In the genomic region with DNA sequence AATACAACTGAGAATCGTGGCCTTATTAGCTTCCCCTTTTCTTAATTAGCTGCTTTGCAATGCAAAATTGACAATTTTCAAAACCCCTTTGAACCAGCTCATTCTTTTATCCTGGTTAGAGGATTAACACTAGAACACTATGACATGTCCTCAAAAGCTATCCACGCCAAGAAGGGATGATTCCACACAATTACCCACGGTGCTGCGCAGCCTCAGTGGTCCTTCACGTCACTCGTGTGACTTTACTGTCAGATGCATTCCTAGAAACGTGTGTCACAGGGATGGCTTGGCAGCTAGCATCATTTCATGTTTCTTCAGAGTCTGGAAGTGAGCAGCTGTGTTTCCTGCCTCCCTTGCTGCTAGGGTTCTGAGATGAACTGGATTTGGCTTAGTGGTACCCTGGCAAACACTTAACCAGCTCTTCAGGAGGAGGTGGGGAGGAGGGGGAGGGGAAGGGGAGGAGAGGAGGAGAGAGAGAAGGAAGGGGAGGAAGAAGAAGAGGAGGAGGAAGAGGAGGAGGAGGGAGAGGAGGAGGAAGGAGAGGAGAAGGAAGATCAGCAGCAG, we compare ENCODE assay signal across 8 mouse cellular contexts.
DNase-seq lines count a peak whose midpoint lies in the region; ATAC-seq and TF ChIP-seq lines count a peak whose summit lies in the region.

No protein-coding gene starts in this region.

- H3K27me3 ChIP-seq in lung, embryonic 14.5 days (ENCODE audit: insufficient read depth, low read length) = no peaks in the 10 kb centered on the region
- H3K27me3 ChIP-seq in forebrain, postnatal 0 days (ENCODE audit: insufficient read depth, low read length) = no peaks in the 10 kb centered on the region
- H3K27me3 ChIP-seq in limb, embryonic 11.5 days (ENCODE audit: control insufficient read depth, insufficient read depth, low read length) = no peaks in the 10 kb centered on the region
- no peaks in the 10 kb centered on the region for H3K27me3 ChIP-seq in stomach, embryonic 14.5 days (ENCODE audit: control insufficient read depth, insufficient read depth, low read length)

- 73% methylated on average over 7 of the region's 7 CpGs for WGBS in lung, embryonic 14.5 days
- WGBS in forebrain, postnatal 0 days = 18% methylated on average over 7 of the region's 7 CpGs
- 90% methylated on average over 7 of the region's 7 CpGs for WGBS in limb, embryonic 11.5 days
- 86% methylated on average over 7 of the region's 7 CpGs for WGBS in stomach, embryonic 14.5 days

- no peak for TF ChIP-seq CTCF in lung, embryonic 14.5 days (IDR thresholded peaks at IDR 0.05; ENCODE audit: low read depth)
- no peak for TF ChIP-seq CTCF in forebrain, postnatal 0 days (IDR thresholded peaks at IDR 0.05; ENCODE audit: low read depth)

- H3K4me2 ChIP-seq in lung, embryonic 14.5 days = no peak overlapping the region
- no peak overlapping the region for H3K4me2 ChIP-seq in forebrain, postnatal 0 days (ENCODE audit: low read depth)
- peak overlapping the region; percentile 12; the same call in 1 of the 2 replicates for H3K4me2 ChIP-seq in limb, embryonic 11.5 days (ENCODE audit: low read depth, severe bottlenecking)
- H3K4me2 ChIP-seq in stomach, embryonic 14.5 days (replicated peaks; ENCODE audit: low read depth, low read length) = no peak overlapping the region

- H3K4me1 ChIP-seq in lung, embryonic 14.5 days (ENCODE audit: insufficient read depth) = peaks cover 17% of the 10 kb centered on the region
- no peaks in the 10 kb centered on the region; the same call in 1 of the 2 replicates for H3K4me1 ChIP-seq in forebrain, postnatal 0 days (ENCODE audit: insufficient read depth)
- H3K4me1 ChIP-seq in limb, embryonic 11.5 days (ENCODE audit: control insufficient read depth, insufficient read depth, low read length) = peaks cover 18% of the 10 kb centered on the region
- H3K4me1 ChIP-seq in stomach, embryonic 14.5 days (ENCODE audit: control insufficient read depth, insufficient read depth, low read length) = peaks cover 16% of the 10 kb centered on the region; the same call in 1 of the 2 replicates

- H3K36me3 ChIP-seq in lung, embryonic 14.5 days (ENCODE audit: insufficient read depth) = no peaks in the 10 kb centered on the region
- no peaks in the 10 kb centered on the region for H3K36me3 ChIP-seq in forebrain, postnatal 0 days (ENCODE audit: insufficient read depth)
- H3K36me3 ChIP-seq in limb, embryonic 11.5 days (ENCODE audit: control insufficient read depth, insufficient read depth, low read length) = no peaks in the 10 kb centered on the region
- H3K36me3 ChIP-seq in stomach, embryonic 14.5 days (ENCODE audit: control insufficient read depth, insufficient read depth, low read length) = no peaks in the 10 kb centered on the region

- H3K9ac ChIP-seq in lung, embryonic 14.5 days = no peak overlapping the region
- no peak overlapping the region for H3K9ac ChIP-seq in forebrain, postnatal 0 days
- no peak overlapping the region for H3K9ac ChIP-seq in limb, embryonic 11.5 days (ENCODE audit: low read length)
- H3K9ac ChIP-seq in stomach, embryonic 14.5 days (replicated peaks; ENCODE audit: low read depth, low read length) = no peak overlapping the region

- H3K27ac ChIP-seq in lung, embryonic 14.5 days (ENCODE audit: low read depth) = peak overlapping the region; percentile 95
- H3K27ac ChIP-seq in forebrain, postnatal 0 days (ENCODE audit: low read depth, low read length) = no peak overlapping the region
- H3K27ac ChIP-seq in limb, embryonic 11.5 days (replicated peaks; ENCODE audit: low read depth, low read length) = peak overlapping the region; percentile 87
- peak overlapping the region; percentile 90; the same call in 1 of the 2 replicates for H3K27ac ChIP-seq in stomach, embryonic 14.5 days (ENCODE audit: low read length)

- no peak overlapping the region for H3K4me3 ChIP-seq in lung, embryonic 14.5 days (ENCODE audit: low read depth, low read length)
- no peak overlapping the region for H3K4me3 ChIP-seq in forebrain, postnatal 0 days (ENCODE audit: low read depth, low read length)
- H3K4me3 ChIP-seq in limb, embryonic 11.5 days (ENCODE audit: low read depth, low read length) = no peak overlapping the region
- H3K4me3 ChIP-seq in stomach, embryonic 14.5 days (ENCODE audit: low read depth, low read length) = no peak overlapping the region

- peak; percentile 27 for DNase-seq in lung, embryonic 14.5 days
- no peak for DNase-seq in lung, postnatal 25 days (ENCODE audit: low spot score)
- DNase-seq in forebrain, postnatal 0 days = peak; percentile 22
- DNase-seq in limb, embryonic 11.5 days (ENCODE audit: low spot score) = no peak
- no peak for DNase-seq in urinary bladder, postnatal 14 days (ENCODE audit: low spot score)
- no peak for DNase-seq in frontal cortex, postnatal 25 days (ENCODE audit: low spot score in 2 of 2)
- no peak for DNase-seq in layer of hippocampus, adult 8-10 months (ENCODE audit: low spot score in 2 of 2)

- no peaks in the 10 kb centered on the region for H3K9me3 ChIP-seq in lung, embryonic 14.5 days (ENCODE audit: low read depth, low read length)
- no peaks in the 10 kb centered on the region for H3K9me3 ChIP-seq in forebrain, postnatal 0 days (ENCODE audit: low read length)
- H3K9me3 ChIP-seq in limb, embryonic 11.5 days (ENCODE audit: control insufficient read depth, low read length) = no peaks in the 10 kb centered on the region
- H3K9me3 ChIP-seq in stomach, embryonic 14.5 days (ENCODE audit: control insufficient read depth, low read depth, low read length) = no peaks in the 10 kb centered on the region

- ATAC-seq in lung, embryonic 14.5 days (ENCODE audit: insufficient read depth) = peak; percentile 13; the same call in 1 of the 2 replicates
- ATAC-seq in forebrain, postnatal 0 days = no peak
- ATAC-seq in limb, embryonic 11.5 days (ENCODE audit: insufficient number of reproducible peaks, low FRiP score, low TSS enrichment, low read depth) = no peak
- ATAC-seq in stomach, embryonic 14.5 days (ENCODE audit: insufficient number of reproducible peaks, insufficient read depth, low FRiP score, low read depth) = no peak

Comparison
In these comparisons a context has a peak if more than half of its experiments do, and no peak if none do; other contexts are left out.
1. DNase-seq: peak in lung, embryonic 14.5 days (single experiment) and forebrain, postnatal 0 days (single experiment); none in lung, postnatal 25 days (single experiment), limb, embryonic 11.5 days (single experiment), urinary bladder, postnatal 14 days (single experiment), frontal cortex, postnatal 25 days (0 of 2) and layer of hippocampus, adult 8-10 months (0 of 2).